Mouse (Mus musculus) cerebellum, adult 8-10 months (tissue): Measurements from ENCODE around the gene Dgat2l6.
A peak's percentile ranks its signal among the peaks of the same experiment; 100 is the strongest.

Experiments used
- DNase-seq: peaks from one replicate; pipeline ENCODE4 v3.0.0; 2022

Dgat2l6 gene

DNA sequence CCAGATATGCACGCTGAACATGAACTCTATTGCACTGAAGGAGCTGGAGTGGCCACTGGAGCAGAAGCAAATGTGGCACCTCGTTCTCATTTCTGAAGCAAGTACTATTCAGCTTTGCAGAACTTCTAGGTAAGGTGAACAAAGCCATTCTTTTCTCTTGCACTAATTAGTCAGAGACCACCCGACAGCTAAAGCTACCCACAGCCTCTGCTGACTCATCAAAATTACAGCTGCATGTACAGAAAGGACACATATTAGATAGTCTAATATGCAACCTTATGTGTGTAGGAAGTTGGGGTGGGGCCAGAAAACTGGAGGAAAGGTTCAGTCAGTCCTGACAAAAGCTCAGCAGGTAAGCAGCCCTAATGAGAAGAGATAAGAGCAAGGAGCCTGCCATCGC lies at the start of gene Dgat2l6:
Gene Dgat2l6 (plus strand): TSS at position 368 of the 400 bp plus-strand sequence.
- no peak for DNase-seq

DNA sequence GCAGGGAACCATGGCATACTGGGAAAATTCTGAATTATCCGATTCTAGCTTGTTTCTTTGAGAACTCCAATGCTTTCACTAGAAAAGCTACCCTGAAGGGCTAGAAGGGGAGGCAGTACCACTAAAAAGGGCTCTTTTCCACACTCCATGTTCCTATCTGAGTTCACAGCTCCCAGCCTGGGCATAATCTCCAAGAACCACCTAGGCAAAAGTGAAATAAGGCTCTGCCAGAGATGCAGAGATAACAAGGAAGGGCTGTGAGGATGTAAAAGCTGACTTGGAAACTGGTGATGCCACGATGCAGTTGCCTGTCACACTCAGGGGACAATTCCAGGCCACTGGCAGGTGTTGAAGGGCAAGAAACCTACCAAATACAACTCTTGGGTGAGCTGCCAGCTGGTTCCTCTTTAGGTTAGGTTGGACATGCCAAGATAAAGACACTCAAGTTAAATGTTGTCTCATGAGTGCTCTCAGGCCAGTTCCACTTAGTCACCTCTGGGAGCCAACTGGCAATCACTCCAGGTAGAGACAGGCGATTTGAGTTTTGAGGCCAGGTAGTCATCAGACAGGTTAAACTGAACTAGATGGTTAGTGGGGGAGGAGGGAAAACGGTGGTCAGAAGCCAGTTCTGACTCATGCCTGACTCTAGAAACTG lies 48.9 kb upstream of the Dgat2l6 start:
- no peak for DNase-seq

DNA sequence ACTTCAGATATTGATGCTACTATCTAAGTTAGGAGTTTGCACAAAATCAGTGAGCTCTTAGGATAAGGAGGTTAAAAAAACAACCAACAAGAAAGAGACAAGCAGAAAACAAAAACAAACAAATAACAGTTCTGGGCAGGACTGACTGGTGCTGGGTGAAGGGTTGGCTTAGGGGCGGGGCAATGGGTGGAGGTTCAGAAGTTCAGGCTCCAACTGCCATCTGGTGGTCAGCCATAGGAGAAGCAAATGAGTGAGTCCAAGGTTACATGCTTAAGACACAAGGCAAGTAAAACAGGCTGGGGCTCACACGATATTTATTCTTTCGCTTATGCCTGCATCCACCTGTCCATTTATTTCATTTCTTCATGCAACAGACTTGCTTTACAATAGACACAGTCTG lies 44.3 kb upstream of the Dgat2l6 start:
- peak; percentile 29 for DNase-seq

DNA sequence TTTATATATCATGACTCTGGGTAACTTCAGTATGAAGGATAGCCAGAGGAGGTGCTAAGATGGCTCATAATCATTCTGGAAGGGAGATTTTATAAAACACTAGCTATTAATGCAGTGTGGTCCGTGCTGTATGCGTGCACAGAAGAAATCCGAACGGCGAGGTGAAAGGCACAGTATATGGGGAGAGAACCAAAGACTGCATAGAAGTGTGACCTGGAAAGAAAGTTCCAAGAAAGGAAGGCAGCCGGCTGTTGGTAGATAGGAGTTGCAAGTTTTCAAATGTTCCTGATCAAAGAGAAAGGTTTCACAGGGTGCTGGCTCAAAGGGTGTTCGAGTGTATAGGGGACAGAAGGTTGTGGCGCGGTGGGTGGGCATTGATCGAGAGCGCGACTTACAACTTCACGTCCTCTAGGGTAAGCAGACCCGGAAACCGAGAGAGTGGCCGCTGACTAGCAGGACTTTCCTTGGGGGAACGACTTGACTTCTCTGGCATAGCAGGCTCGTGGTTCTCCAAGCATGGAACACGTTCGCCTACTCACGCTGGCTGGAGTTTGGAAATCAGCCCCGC lies 31.1 kb upstream of the Dgat2l6 start:
- DNase-seq: no peak

DNA sequence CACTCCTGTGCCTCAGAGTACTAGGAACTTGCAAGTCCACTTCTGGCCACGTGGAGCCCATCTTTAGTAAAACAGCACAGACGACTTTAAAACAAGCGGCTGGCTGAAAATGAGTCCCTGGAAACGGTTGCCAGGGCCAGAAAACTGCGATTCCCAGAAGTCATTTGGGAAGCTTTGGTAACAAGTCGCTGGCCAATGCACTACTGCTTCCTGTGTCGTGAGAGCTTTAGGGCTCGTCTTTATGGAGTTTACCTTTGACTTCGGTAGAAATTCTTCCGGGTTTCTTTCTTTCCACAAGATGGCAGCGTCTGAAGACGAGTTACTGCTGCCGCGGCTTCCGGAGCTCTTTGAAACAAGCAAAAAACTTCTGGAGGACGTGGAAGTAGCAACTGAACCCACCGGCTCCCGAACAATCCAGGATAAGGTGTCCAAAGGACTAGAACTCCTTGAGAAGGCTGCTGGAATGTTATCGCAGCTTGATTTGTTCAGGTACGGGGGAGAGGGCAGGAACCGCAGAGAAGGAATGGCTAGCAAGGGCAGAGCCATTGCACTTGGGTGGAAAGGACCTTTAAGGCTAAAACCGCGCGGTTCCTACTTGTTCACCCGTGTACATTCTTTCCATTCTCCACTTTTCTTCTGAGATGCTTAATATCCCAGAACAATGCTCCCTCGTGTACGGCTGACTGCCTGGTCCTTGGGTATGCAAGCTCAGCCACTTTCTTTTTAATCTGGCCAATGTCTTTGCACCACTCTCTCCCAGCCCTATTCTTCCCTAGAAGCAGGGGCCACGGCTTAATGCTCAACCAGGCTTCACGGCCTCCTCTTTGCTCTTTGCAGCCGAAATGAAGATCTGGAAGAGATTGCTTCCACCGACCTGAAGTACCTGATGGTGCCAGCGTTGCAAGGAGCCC lies 30.3 kb upstream of the Dgat2l6 start, which contains the start of gene Igbp1:
Gene Igbp1 (plus strand): TSS at position 224 of the 911 bp plus-strand sequence.
- peak; percentile 55 for DNase-seq

DNA sequence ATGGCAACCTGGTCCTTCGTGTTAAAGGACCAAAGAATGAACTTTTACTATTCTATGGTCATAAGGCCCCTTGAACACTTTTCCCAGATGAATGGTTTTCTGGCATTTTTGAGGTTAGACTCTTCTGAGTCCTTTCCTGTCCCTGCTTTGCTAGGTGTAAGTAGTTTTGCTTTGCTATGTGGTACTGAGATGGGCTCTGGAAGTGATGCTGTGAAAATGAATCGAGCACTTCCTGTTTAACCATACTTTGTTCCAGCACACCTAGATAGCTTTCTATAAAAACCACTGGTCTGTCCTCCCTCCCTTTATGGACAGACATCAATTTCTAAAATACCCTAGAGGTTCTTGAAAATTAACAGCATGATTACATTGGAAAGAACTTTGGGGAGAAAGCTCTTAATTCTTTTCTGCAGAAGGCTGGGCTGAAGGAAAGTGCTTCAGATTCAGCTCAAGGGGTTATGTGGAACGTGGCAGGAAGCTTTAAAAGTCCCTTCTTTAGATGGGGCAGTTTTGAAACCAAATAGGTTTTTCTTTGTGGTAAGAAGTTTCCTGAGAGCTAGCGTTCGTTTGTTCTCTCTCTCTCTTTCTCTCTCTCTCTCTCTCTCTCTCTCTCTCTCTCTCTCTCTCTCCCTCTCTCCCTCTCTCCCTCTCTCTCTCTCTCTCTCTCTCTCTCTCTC lies 20.3 kb upstream of the Dgat2l6 start:
- no peak for DNase-seq

DNA sequence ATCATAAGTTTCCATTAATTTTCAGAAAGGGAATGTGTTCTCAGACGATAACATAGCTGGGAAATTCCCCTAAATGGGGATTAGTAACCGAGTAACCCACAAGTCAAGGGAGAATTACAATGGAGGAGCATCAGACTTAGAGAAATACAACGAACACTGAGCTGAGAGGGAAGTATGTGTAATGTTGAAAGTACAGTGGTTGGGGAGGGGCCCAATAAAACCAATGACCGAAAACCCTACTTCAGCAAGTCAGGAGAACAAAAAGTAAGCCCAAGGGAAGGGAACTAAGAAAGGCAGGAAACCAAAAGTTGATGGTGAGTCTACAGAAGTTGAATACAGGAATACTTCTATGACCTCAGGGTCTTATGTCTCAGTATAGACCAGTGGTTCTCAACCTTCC lies 16.5 kb upstream of the Dgat2l6 start:
- no peak for DNase-seq

DNA sequence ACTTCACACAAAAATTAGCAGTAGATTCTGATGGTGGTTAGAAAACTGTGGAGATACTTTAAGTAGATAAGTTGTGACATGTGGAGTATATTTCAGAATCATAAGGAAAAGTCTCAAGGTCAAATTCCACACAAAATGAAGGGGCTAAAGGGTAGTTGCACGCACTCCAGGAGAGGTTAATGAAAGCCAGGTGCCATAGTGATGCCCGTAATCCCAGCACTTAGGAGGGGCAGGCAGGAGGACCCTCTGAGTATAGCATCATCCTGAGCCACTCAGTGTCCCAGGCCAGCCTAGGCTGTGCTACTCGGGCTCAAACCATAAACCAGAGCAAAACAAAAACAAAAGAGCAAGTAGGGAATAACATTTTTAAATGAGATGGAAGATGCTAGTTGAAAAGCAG lies 14.7 kb upstream of the Dgat2l6 start:
- no peak for DNase-seq

DNA sequence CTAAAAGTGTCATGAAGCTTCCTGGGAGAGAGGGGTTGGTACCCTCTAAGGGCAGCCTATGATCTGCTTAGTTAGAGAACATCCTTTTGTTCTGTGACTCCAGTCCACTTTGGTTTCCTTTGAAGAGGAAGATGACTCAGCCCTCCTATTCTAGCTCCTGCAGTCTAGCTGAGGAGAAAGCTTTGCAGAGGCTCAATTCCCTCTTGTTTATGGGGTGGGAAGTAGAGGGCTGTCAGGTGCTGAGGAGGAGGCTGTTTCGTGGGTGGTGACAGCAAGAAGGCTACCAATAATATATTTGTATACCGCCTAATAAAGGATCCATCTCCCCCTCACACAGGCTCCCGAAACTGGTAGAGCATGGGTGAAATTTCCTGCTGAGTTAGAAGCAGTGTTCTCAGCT lies 8.0 kb upstream of the Dgat2l6 start:
- DNase-seq: no peak

DNA sequence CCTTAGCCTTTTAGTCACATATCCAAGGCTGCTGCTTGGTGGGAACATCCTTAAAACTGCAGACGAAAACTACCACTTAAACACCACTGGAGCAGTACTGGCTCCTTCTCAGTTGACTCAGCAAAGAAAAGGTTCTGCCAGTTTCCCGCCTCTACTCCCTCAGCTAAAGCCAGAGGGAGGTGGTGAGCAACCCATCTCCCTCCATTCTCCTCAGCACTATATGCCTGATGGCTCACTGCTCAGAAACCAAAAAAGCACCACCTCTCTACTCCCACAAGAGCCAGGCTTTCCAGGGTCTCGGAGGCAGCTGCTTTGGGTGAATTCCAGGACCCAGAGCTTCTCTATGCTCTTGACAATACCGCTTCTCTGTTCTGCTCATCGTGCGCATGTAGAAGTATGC lies 7.0 kb upstream of the Dgat2l6 start:
- DNase-seq: no peak

DNA sequence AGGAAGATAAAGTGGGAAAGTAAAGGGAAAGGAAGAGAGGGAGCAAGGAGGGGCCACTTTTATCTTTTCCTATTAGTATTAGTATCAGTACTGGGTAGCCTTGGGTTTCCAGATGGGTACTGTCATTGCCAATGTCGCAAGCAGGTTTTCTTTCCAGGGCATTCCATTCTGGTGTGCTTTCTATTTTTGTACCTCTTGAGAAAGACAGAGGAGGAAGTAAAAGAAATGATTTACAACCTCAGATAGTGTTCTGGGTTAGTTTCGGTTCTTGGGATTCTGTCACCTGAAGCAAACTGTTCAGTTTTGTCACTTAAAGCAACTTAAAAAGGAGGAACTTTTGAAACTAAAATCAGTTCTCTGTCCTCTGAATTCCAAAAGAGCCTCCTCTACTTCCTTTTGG lies 6.1 kb upstream of the Dgat2l6 start:
- no peak for DNase-seq

DNA sequence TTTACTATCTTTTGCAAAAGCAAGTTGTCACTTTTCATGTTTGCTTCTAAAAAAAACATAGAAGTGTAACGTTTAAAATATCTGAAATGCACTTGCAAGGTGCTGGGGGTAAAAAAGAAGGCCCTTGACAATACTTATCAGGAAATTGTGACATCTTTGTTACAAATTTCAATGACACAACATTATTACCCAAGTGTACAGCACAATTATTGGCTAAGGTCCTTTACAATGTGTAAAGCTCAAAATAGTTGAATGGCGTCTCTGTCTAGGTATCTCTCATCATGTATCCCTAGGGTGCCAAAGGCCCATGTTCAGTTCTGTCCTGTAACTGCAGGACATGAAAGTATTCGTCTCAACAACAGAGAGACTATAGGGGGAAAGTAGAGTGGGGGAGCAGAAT lies 31.4 kb downstream of the Dgat2l6 start:
- DNase-seq: no peak

DNA sequence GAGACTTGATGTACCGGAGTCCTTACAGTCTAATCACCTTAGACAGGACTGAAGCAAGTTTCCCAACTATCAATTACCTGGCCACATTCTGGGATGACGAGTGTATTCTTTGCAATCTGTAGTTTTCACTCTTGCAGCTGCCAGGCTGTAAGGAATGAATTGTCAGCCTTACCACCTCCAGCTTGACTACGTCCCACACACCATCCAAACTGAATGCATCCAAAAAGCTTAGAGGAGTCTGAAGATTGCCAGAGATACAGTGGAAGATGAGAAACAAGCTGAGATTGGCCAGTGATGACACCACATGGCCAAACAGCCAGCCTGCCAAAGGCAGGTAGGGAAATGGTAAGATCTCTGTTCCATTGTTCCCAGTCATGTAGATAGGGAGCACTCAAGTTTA lies 41.1 kb downstream of the Dgat2l6 start:
- no peak for DNase-seq

DNA sequence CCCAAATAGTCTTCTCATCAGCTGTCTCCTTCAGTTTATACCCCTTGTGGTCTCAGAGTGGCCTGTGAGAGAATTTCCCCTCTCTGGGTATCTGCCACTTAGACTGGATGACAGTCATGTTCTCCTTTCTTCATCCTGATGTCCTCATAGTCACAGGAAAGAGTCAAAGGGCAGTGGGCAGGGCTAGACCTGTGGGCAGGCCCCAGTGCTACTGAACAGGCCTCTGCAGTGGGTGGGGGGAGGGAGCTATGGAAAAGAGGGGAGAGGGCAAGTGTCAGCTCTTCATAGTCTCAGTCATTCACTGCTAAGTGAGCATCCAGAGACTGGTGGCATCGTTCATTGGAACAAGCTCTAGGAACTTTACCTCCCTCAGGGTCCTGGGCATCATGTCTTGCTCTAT lies 47.3 kb downstream of the Dgat2l6 start, which contains the start of gene Awat1:
Gene Awat1 (plus strand): TSS at position 301 of the 400 bp plus-strand sequence.
- DNase-seq: no peak

DNA sequence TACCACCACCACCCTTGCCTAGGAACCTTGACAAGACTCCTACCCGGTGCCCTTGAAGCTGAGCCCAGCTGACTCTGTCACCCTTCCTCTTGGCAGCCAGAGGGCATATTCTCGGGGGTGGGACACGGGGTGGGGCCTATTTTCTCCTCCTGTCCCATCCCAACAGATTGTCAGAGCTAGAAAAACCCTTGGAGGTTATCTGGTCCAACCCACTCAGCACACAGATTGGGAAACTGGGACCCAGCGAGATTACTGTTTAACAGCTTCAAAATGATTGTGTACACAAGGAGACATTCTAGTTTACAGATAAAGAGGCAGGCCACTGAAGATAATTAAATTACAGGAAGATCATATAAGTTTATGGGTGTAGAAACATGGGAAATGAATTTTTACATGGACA lies 70.2 kb downstream of the Dgat2l6 start, which contains the start of gene P2ry4:
Gene P2ry4 (minus strand): TSS at position 79 of the 400 bp plus-strand sequence.
- DNase-seq: no peak
